Mouse (Mus musculus): Measurements from ENCODE around the gene Ttpal.

DNA sequence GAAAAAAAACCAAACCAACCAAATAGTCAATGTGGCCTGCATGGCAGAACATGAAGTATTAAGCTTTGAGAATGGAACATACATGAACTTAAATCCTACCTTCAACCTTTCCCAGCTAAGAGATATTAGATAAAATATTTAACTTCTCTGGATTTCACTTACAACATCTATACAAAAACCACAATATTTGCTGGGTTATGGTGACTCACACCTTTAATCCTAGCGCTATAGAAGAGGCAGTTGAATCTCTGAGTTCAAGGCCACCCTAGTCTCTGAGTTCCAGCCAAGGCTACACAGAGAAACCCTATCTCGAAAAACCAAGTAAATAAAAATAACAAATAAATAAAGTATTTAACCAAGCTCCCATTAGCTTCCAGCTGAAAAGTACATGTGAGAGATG, 33.9 kb downstream of the Ttpal start:
- TF ChIP-seq TAL1 (IDR thresholded peaks at IDR 0.05; ENCODE audit: low read length) (no peak), GATA1 (IDR thresholded peaks at IDR 0.05; ENCODE audit: low read length) (no peak)
